Mouse (Mus musculus) forebrain, embryonic 15.5 days (tissue): ENCODE data around the gene Rasa3. TPM values are rescaled to one million over a fixed set of nuclear protein-coding genes. Genes with fewer than 3 reads are reported as not detected.
A peak's percentile ranks its signal among the peaks of the same experiment; 100 is the strongest.

Source experiments
- ATAC-seq: fragments of 200-750 bp; cut with Nextera tagmentation; replicated peaks from 2 replicates; pipeline ENCODE4 v1.8.0; 2017; ENCODE audit warnings: mild to moderate bottlenecking, moderate TSS enrichment, moderate library complexity
- H3K27ac ChIP-seq: fragments of 300-500 bp; sonication (generic); replicated peaks from 2 replicates; pipeline ENCODE4 v1.5.1; 2015; ENCODE audit warnings: mild to moderate bottlenecking, inconsistent platforms
- H3K27me3 ChIP-seq: fragments of 300-500 bp; sonication (generic); 2 replicates; pipeline ENCODE4 v1.6.1; 2015; ENCODE audit warnings: inconsistent platforms
- H3K36me3 ChIP-seq: fragments of 300-500 bp; sonication (generic); 2 replicates; pipeline ENCODE4 v1.6.1; 2015; ENCODE audit warnings: mild to moderate bottlenecking, inconsistent platforms
- H3K4me1 ChIP-seq: fragments of 300-500 bp; sonication (generic); 2 replicates; pipeline ENCODE4 v1.6.1; 2015; ENCODE audit warnings: inconsistent platforms
- H3K4me2 ChIP-seq: fragments of 300-500 bp; sonication (generic); replicated peaks from 2 replicates; pipeline ENCODE4 v1.6.1; 2015; ENCODE audit warnings: mild to moderate bottlenecking, inconsistent platforms
- H3K4me3 ChIP-seq: fragments of 300-500 bp; sonication (generic); 2 replicates; pipeline ENCODE4 v1.5.1; 2015; ENCODE audit warnings: mild to moderate bottlenecking, inconsistent platforms
- H3K9ac ChIP-seq: fragments of 300-500 bp; sonication (generic); replicated peaks from 2 replicates; pipeline ENCODE4 v1.6.1; 2015; ENCODE audit warnings: mild to moderate bottlenecking, inconsistent platforms
- H3K9me3 ChIP-seq: fragments of 300-500 bp; sonication (generic); 2 replicates; pipeline ENCODE4 v1.6.1; 2016; ENCODE audit warnings: inconsistent platforms
- WGBS: fragments of 180-500 bp; shearing (Covaris S2); methylation state at CpG from one replicate; pipeline ENCODE4 v1.1.7; 2015; ENCODE audit warnings: mixed read lengths; 5-methylcytosine and 5-hydroxymethylcytosine counted together
- polyA plus RNA-seq: library from polyadenylated mRNA; unstranded; fragments of >200 nt; fragmentation: Nextera tagmentation; extraction: Ambion mirVana; gene quantifications from 2 replicates; pipeline ENCODE4 v1.2.1, GENCODE M21; 2015

Gene Rasa3
- polyA plus RNA-seq, 1 experiment from 2014 or later = 22.1 TPM

- no peaks in the 10 kb centered on the region for H3K36me3 ChIP-seq
- 76% methylated on average over 2 of the region's 2 CpGs for WGBS
- H3K4me3 ChIP-seq = no peak overlapping the region
- H3K4me1 ChIP-seq = no peaks in the 10 kb centered on the region
- ATAC-seq = no peak
- H3K4me2 ChIP-seq = no peak overlapping the region
- no peaks in the 10 kb centered on the region for H3K27me3 ChIP-seq
- H3K9me3 ChIP-seq = no peaks in the 10 kb centered on the region
- H3K9ac ChIP-seq = no peak overlapping the region
- H3K27ac ChIP-seq = no peak overlapping the region
Measured at GRCm38 (mm10) chr8:13557526-13557925, 119.9 kb downstream of the Rasa3 start.

GRCm38 (mm10) chr8:13551574-13551830 lies 125.9 kb downstream of the Rasa3 start:
- no peaks in the 10 kb centered on the region for H3K36me3 ChIP-seq
- H3K4me1 ChIP-seq = no peaks in the 10 kb centered on the region; the same call in 1 of the 2 replicates
- WGBS = 93% methylated on average over 6 of the region's 6 CpGs
- H3K9me3 ChIP-seq = no peaks in the 10 kb centered on the region
- no peak overlapping the region for H3K9ac ChIP-seq
- no peak overlapping the region for H3K4me3 ChIP-seq
- H3K27ac ChIP-seq = no peak overlapping the region
- no peaks in the 10 kb centered on the region for H3K27me3 ChIP-seq
- no peak for ATAC-seq
- H3K4me2 ChIP-seq = no peak overlapping the region

GRCm38 (mm10) chr8:13550718-13551573 lies 126.5 kb downstream of the Rasa3 start:
- 53% methylated on average over 9 of the region's 9 CpGs for WGBS
- H3K4me1 ChIP-seq = no peaks in the 10 kb centered on the region; the same call in 1 of the 2 replicates
- H3K9me3 ChIP-seq = no peaks in the 10 kb centered on the region
- ATAC-seq = peak; percentile 92
- H3K27ac ChIP-seq = no peak overlapping the region
- H3K4me2 ChIP-seq = no peak overlapping the region
- H3K27me3 ChIP-seq = no peaks in the 10 kb centered on the region
- H3K9ac ChIP-seq = no peak overlapping the region
- no peaks in the 10 kb centered on the region for H3K36me3 ChIP-seq
- no peak overlapping the region for H3K4me3 ChIP-seq

- Histone ChIP-seq H3K36me3 (no peaks in the 10 kb centered on the region), H3K9me3 (peaks cover 5% of the 10 kb centered on the region; the same call in 1 of the 2 replicates), H3K4me2 (no peak overlapping the region), H3K27me3 (no peaks in the 10 kb centered on the region), H3K4me1 (no peaks in the 10 kb centered on the region; the same call in 1 of the 2 replicates), H3K27ac (no peak overlapping the region), H3K4me3 (no peak overlapping the region), H3K9ac (no peak overlapping the region)
- WGBS = 50% methylated on average over 9 of the region's 9 CpGs
- no peak for ATAC-seq
Measured at GRCm38 (mm10) chr8:13548831-13549230, 128.6 kb downstream of the Rasa3 start.

- WGBS = 57% methylated on average over 4 of the region's 4 CpGs
- Histone ChIP-seq H3K9me3 (peaks cover 5% of the 10 kb centered on the region; the same call in 1 of the 2 replicates), H3K4me1 (no peaks in the 10 kb centered on the region; the same call in 1 of the 2 replicates), H3K27me3 (no peaks in the 10 kb centered on the region), H3K4me3 (no peak overlapping the region), H3K4me2 (no peak overlapping the region), H3K9ac (no peak overlapping the region), H3K36me3 (no peaks in the 10 kb centered on the region), H3K27ac (no peak overlapping the region)
- no peak for ATAC-seq
Measured at GRCm38 (mm10) chr8:13548235-13548634, 129.2 kb downstream of the Rasa3 start.

- 86% methylated on average over 4 of the region's 4 CpGs for WGBS
- no peaks in the 10 kb centered on the region for H3K36me3 ChIP-seq
- H3K27ac ChIP-seq = no peak overlapping the region
- H3K4me2 ChIP-seq = no peak overlapping the region
- no peak for ATAC-seq
- H3K27me3 ChIP-seq = no peaks in the 10 kb centered on the region
- no peaks in the 10 kb centered on the region; the same call in 1 of the 2 replicates for H3K4me1 ChIP-seq
- H3K4me3 ChIP-seq = no peak overlapping the region
- H3K9me3 ChIP-seq = peaks cover 5% of the 10 kb centered on the region; the same call in 1 of the 2 replicates
- H3K9ac ChIP-seq = no peak overlapping the region
Measured at GRCm38 (mm10) chr8:13546421-13546820, 131.0 kb downstream of the Rasa3 start.

- Histone ChIP-seq H3K9ac (no peak overlapping the region), H3K9me3 (peaks cover 5% of the 10 kb centered on the region; the same call in 1 of the 2 replicates), H3K27me3 (no peaks in the 10 kb centered on the region), H3K4me3 (no peak overlapping the region), H3K36me3 (no peaks in the 10 kb centered on the region), H3K4me1 (no peaks in the 10 kb centered on the region; the same call in 1 of the 2 replicates), H3K27ac (no peak overlapping the region), H3K4me2 (no peak overlapping the region)
- ATAC-seq = no peak
- 64% methylated on average over 5 of the region's 5 CpGs for WGBS
Measured at GRCm38 (mm10) chr8:13541526-13541925, 135.9 kb downstream of the Rasa3 start.

- Histone ChIP-seq H3K27ac (no peak overlapping the region), H3K4me2 (no peak overlapping the region), H3K27me3 (no peaks in the 10 kb centered on the region), H3K9me3 (peaks cover 4% of the 10 kb centered on the region; the same call in 1 of the 2 replicates), H3K9ac (no peak overlapping the region), H3K36me3 (no peaks in the 10 kb centered on the region), H3K4me3 (no peak overlapping the region), H3K4me1 (no peaks in the 10 kb centered on the region; the same call in 1 of the 2 replicates)
- ATAC-seq = no peak
- WGBS = 87% methylated on average over 5 of the region's 5 CpGs
Measured at GRCm38 (mm10) chr8:13540122-13540521, 137.3 kb downstream of the Rasa3 start.

GRCm38 (mm10) chr8:13538821-13539220 lies 138.6 kb downstream of the Rasa3 start:
- no peak overlapping the region for H3K4me2 ChIP-seq
- no peak overlapping the region for H3K27ac ChIP-seq
- H3K36me3 ChIP-seq = no peaks in the 10 kb centered on the region
- H3K4me1 ChIP-seq = no peaks in the 10 kb centered on the region; the same call in 1 of the 2 replicates
- no peaks in the 10 kb centered on the region for H3K27me3 ChIP-seq
- no peak overlapping the region for H3K4me3 ChIP-seq
- 57% methylated on average over 6 of the region's 6 CpGs for WGBS
- peak; percentile 58; the same call in 1 of the 2 replicates for ATAC-seq
- no peaks in the 10 kb centered on the region for H3K9me3 ChIP-seq
- H3K9ac ChIP-seq = no peak overlapping the region

GRCm38 (mm10) chr8:13537102-13537501 lies 140.3 kb downstream of the Rasa3 start:
- Histone ChIP-seq H3K27ac (no peak overlapping the region), H3K9me3 (no peaks in the 10 kb centered on the region), H3K4me2 (no peak overlapping the region), H3K4me3 (no peak overlapping the region), H3K9ac (no peak overlapping the region), H3K27me3 (no peaks in the 10 kb centered on the region), H3K36me3 (no peaks in the 10 kb centered on the region), H3K4me1 (no peaks in the 10 kb centered on the region; the same call in none of the 2 replicates)
- 52% methylated on average over 2 of the region's 2 CpGs for WGBS
- ATAC-seq = no peak

GRCm38 (mm10) chr8:13533123-13533522 lies 144.3 kb downstream of the Rasa3 start:
- Histone ChIP-seq H3K4me3 (no peak overlapping the region), H3K4me2 (no peak overlapping the region), H3K27me3 (no peaks in the 10 kb centered on the region), H3K36me3 (no peaks in the 10 kb centered on the region), H3K27ac (no peak overlapping the region), H3K4me1 (peaks cover 24% of the 10 kb centered on the region), H3K9ac (no peak overlapping the region), H3K9me3 (no peaks in the 10 kb centered on the region)
- no peak for ATAC-seq
- 70% methylated on average over 8 of the region's 8 CpGs for WGBS

- Histone ChIP-seq H3K27me3 (no peaks in the 10 kb centered on the region), H3K9ac (no peak overlapping the region), H3K4me3 (no peak overlapping the region), H3K27ac (no peak overlapping the region), H3K36me3 (no peaks in the 10 kb centered on the region), H3K4me1 (peaks cover 24% of the 10 kb centered on the region), H3K4me2 (no peak overlapping the region), H3K9me3 (no peaks in the 10 kb centered on the region)
- WGBS = 70% methylated on average over 9 of the region's 9 CpGs
- no peak for ATAC-seq
Measured at GRCm38 (mm10) chr8:13531602-13532171, 145.7 kb downstream of the Rasa3 start.
